Mouse (Mus musculus): ENCODE measurements around the gene Rab5b.
A peak's percentile ranks its signal among the peaks of the same experiment; 100 is the strongest.

Gene Rab5b

GRCm38 (mm10) chr10:128699006-128699405 lies 2.9 kb upstream of the Rab5b start:
- no peak for DNase-seq (ENCODE audit: low spot score)

GRCm38 (mm10) chr10:128697072-128697725 lies 1.1 kb upstream of the Rab5b start:
- no peak for DNase-seq (ENCODE audit: low spot score)

- DNase-seq (ENCODE audit: low spot score): no peak
Observed at GRCm38 (mm10) chr10:128695411-128695991, 563 bp downstream of the Rab5b start.

- peak; percentile 61 for DNase-seq (ENCODE audit: low spot score)
Observed at GRCm38 (mm10) chr10:128674469-128675008, 21.5 kb downstream of the Rab5b start.

GRCm38 (mm10) chr10:128673763-128674468 lies 22.1 kb downstream of the Rab5b start, which contains the start of gene Suox:
Gene Suox (minus strand): TSS chr10:128674073.
- DNase-seq (ENCODE audit: low spot score): peak; percentile 81

- no peak for DNase-seq (ENCODE audit: low spot score)
Observed at GRCm38 (mm10) chr10:128671148-128671547, 24.9 kb downstream of the Rab5b start.

GRCm38 (mm10) chr10:128668790-128669672 lies 27.0 kb downstream of the Rab5b start:
- DNase-seq (ENCODE audit: low spot score): peak; percentile 58

- DNase-seq (ENCODE audit: low spot score): no peak
Observed at GRCm38 (mm10) chr10:128665806-128666205, 30.3 kb downstream of the Rab5b start.

- DNase-seq (ENCODE audit: low spot score): no peak
Observed at GRCm38 (mm10) chr10:128665307-128665706, 30.8 kb downstream of the Rab5b start.

- no peak for DNase-seq (ENCODE audit: low spot score)
Observed at GRCm38 (mm10) chr10:128664808-128665207, 31.3 kb downstream of the Rab5b start.

- DNase-seq (ENCODE audit: low spot score): no peak
Observed at GRCm38 (mm10) chr10:128663441-128664220, 32.4 kb downstream of the Rab5b start.

GRCm38 (mm10) chr10:128662465-128662864 lies 33.6 kb downstream of the Rab5b start:
- no peak for DNase-seq (ENCODE audit: low spot score)

- DNase-seq (ENCODE audit: low spot score): no peak
Observed at GRCm38 (mm10) chr10:128659490-128659889, 36.6 kb downstream of the Rab5b start.

GRCm38 (mm10) chr10:128657844-128658243 lies 38.2 kb downstream of the Rab5b start:
- no peak for DNase-seq (ENCODE audit: low spot score)

GRCm38 (mm10) chr10:128656731-128657130 lies 39.3 kb downstream of the Rab5b start:
- DNase-seq (ENCODE audit: low spot score): no peak

GRCm38 (mm10) chr10:128655254-128655653 lies 40.8 kb downstream of the Rab5b start:
- DNase-seq (ENCODE audit: low spot score): peak; percentile 32

GRCm38 (mm10) chr10:128653866-128654265 lies 42.2 kb downstream of the Rab5b start:
- no peak for DNase-seq (ENCODE audit: low spot score)

GRCm38 (mm10) chr10:128646139-128647089 lies 49.6 kb downstream of the Rab5b start:
- DNase-seq (ENCODE audit: low spot score): no peak

GRCm38 (mm10) chr10:128645111-128646011 lies 50.7 kb downstream of the Rab5b start, which contains the start of gene Ikzf4:
Gene Ikzf4 (minus strand): TSS chr10:128645991.
- DNase-seq (ENCODE audit: low spot score): no peak
